Mouse (Mus musculus) midbrain, postnatal 0 days (tissue): Measurements from ENCODE around the gene Plekho2. TPM values are rescaled to one million over a fixed set of nuclear protein-coding genes. Genes with fewer than 3 reads are reported as not detected.
A peak's percentile ranks its signal among the peaks of the same experiment; 100 is the strongest.

Source experiments
- ATAC-seq: fragments of 200-750 bp; cut with Nextera tagmentation; 2 replicates; pipeline ENCODE4 v1.8.0; 2017; ENCODE audit warnings: moderate number of reproducible peaks, mild to moderate bottlenecking, moderate TSS enrichment, moderate library complexity; ENCODE audit not compliant: low FRiP score
- DNase-seq: peaks from one replicate; pipeline ENCODE4 v3.0.0-alpha.2; 2015; ENCODE audit warnings: low spot score
- H3K27ac ChIP-seq: fragments of 300-500 bp; sonication (generic); 2 replicates; pipeline ENCODE4 v1.5.1; 2014; ENCODE audit warnings: low read depth, mild to moderate bottlenecking, low read length, mixed read lengths
- H3K27me3 ChIP-seq: fragments of 300-500 bp; sonication (generic); 2 replicates; pipeline ENCODE4 v1.6.1; 2014; ENCODE audit warnings: low read length, control low read depth, mixed read lengths; ENCODE audit not compliant: insufficient read depth
- H3K36me3 ChIP-seq: fragments of 300-500 bp; sonication (generic); 2 replicates; pipeline ENCODE4 v1.6.1; 2014; ENCODE audit warnings: low read length, control low read depth, mixed read lengths; ENCODE audit not compliant: insufficient read depth
- H3K4me1 ChIP-seq: fragments of 300-500 bp; sonication (generic); 2 replicates; pipeline ENCODE4 v1.6.1; 2014; ENCODE audit warnings: mild to moderate bottlenecking, control low read depth, antibody characterized with exemption, low read length, mixed read lengths; ENCODE audit not compliant: insufficient read depth
- H3K4me2 ChIP-seq: fragments of 300-500 bp; sonication (generic); 2 replicates; pipeline ENCODE4 v1.6.1; 2014; ENCODE audit warnings: low read depth, mild to moderate bottlenecking, low read length, mixed read lengths; ENCODE audit not compliant: poor library complexity, severe bottlenecking
- H3K4me3 ChIP-seq: fragments of 300-500 bp; sonication (generic); 2 replicates; pipeline ENCODE4 v1.5.1; 2014; ENCODE audit warnings: low read depth, mild to moderate bottlenecking, low read length, moderate library complexity
- H3K9ac ChIP-seq: fragments of 300-500 bp; sonication (generic); replicated peaks from 2 replicates; pipeline ENCODE4 v1.6.1; 2014; ENCODE audit warnings: mild to moderate bottlenecking, low read length, moderate library complexity, mixed read lengths; ENCODE audit not compliant: poor library complexity, severe bottlenecking
- H3K9me3 ChIP-seq: fragments of 300-500 bp; sonication (generic); 2 replicates; pipeline ENCODE4 v1.6.1; 2016; ENCODE audit warnings: low read length, control low read depth
- CTCF ChIP-seq: IDR thresholded peaks from 2 replicates; pipeline ENCODE4 v1.5.1; 2016; ENCODE audit warnings: antibody characterized with exemption, mild to moderate bottlenecking
- WGBS: fragments of 180-500 bp; shearing (Covaris S2); extraction: QIAGEN DNeasy Blood & Tissue Kit; methylation state at CpG from one replicate; pipeline ENCODE4 v1.1.7; 2014; 5-methylcytosine and 5-hydroxymethylcytosine counted together
- polyA plus RNA-seq: library from polyadenylated mRNA; unstranded; fragments of >200 nt; fragmentation: Nextera tagmentation; extraction: Ambion mirVana; gene quantifications from 2 replicates; pipeline ENCODE4 v1.2.1, GENCODE M21; 2015
- total RNA-seq: library from RNA; depleted of rRNA; stranded (reverse); fragments of >200 nt; gene quantifications from 2 replicates; pipeline ENCODE4 v1.2.3, GENCODE M21; 2014; rRNA removed

The Plekho2 gene
- total and polyA plus RNA-seq, 2 experiments from 2014 or later = 3.1 to 9.0 TPM

DNA sequence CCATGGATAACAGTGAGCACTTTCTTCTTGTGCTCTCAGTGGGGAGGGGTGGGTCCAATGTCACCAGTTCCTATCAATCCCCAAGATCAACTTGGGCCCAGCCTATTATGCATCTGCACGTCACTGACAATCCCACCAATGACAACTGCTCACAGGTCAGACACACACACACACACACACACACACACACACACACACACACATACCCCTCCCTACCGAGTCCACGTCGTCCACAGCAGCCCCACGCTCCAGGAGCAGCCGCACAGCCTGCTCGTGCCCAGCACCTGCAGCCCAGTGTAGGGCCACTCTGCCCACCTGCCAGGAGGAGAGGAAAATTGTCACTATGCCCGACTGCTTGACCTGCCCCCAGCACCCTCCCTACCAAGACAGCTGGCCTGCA is 65.4 kb downstream of the Plekho2 start:
- no peaks in the 10 kb centered on the region for H3K27me3 ChIP-seq
- ATAC-seq = peak; percentile 28; the same call in 1 of the 2 replicates
- H3K4me3 ChIP-seq = no peak overlapping the region
- H3K4me1 ChIP-seq = no peaks in the 10 kb centered on the region
- TF ChIP-seq CTCF = no peak
- DNase-seq = peak; percentile 65
- no peaks in the 10 kb centered on the region for H3K36me3 ChIP-seq
- no peaks in the 10 kb centered on the region for H3K9me3 ChIP-seq
- no peak overlapping the region for H3K4me2 ChIP-seq
- no peak overlapping the region for H3K27ac ChIP-seq
- WGBS = 60% methylated on average over 8 of the region's 8 CpGs
- H3K9ac ChIP-seq = no peak overlapping the region

DNA sequence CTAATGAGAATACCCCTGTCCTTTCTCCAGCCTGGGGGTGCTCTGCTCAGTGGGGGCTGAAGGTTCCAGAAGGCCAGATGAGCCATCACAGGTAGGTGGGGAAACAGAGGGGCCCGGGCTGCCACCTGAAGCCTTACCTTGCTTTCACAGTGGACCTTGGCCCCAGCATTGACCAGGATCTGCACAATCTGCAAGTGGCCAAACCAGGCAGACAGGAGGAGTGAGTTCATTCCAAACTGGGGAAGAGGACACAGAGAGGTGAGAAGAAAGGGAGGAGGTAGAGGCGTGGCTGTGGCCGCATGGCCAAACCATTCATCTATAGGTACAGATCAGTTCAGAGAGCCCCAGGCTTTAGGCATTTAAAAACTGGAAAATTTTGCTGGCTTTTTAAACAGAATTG is 67.3 kb downstream of the Plekho2 start:
- no peak overlapping the region for H3K27ac ChIP-seq
- no peak overlapping the region for H3K9ac ChIP-seq
- no peaks in the 10 kb centered on the region for H3K27me3 ChIP-seq
- ATAC-seq = no peak
- DNase-seq = no peak
- H3K4me3 ChIP-seq = no peak overlapping the region
- no peaks in the 10 kb centered on the region for H3K36me3 ChIP-seq
- WGBS = 96% methylated on average over 3 of the region's 3 CpGs
- H3K9me3 ChIP-seq = no peaks in the 10 kb centered on the region
- no peak overlapping the region for H3K4me2 ChIP-seq
- H3K4me1 ChIP-seq = no peaks in the 10 kb centered on the region
- TF ChIP-seq CTCF = no peak

- no peak overlapping the region for H3K27ac ChIP-seq
- WGBS = 72% methylated on average over 7 of the region's 7 CpGs
- H3K9me3 ChIP-seq = no peaks in the 10 kb centered on the region
- H3K4me2 ChIP-seq = no peak overlapping the region
- ATAC-seq = no peak
- H3K36me3 ChIP-seq = no peaks in the 10 kb centered on the region
- H3K4me3 ChIP-seq = no peak overlapping the region
- H3K9ac ChIP-seq = no peak overlapping the region
- TF ChIP-seq CTCF = no peak
- no peak for DNase-seq
- no peaks in the 10 kb centered on the region for H3K4me1 ChIP-seq
- H3K27me3 ChIP-seq = no peaks in the 10 kb centered on the region
Measured at GRCm38 (mm10) chr9:65508449-65508848, 71.4 kb downstream of the Plekho2 start.

DNA sequence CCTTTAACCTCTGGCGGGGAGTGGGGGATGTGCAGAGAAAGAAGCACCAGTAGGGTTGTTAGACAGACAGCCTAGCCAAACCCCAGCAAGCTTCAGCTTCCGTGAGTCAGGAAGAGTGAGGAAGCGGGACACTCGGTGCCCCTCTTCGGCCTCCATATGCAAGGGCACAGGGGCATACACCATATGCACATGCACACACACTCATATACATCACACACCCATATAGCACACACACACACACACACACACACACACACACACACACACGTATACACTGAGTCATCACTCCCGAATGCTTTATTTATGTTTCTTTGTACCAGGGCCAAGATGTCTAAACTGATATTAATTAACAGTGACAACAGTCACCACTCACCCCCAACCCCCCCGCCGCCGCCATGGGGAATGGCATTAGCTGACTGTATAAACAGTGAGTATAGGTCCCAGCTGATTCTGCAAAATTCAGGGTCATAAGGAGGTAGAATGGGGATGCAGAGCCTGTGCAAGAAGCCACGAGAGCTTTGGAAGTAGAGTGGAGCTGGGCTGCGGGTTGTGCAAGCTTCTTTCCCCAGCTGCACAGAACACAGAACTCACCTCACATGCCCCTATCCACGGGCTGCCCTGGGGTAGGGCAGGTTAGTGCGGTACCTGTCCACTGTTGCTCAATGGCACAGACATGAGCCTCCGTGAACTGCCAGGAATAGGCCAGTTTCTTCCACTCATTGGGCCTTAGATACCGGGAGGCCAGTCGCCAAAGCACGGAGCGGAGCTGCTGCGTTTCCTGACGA is 76.9 kb downstream of the Plekho2 start:
- no peak for TF ChIP-seq CTCF
- Histone ChIP-seq H3K9me3 (no peaks in the 10 kb centered on the region), H3K4me2 (no peak overlapping the region), H3K4me1 (no peaks in the 10 kb centered on the region), H3K9ac (no peak overlapping the region), H3K27me3 (no peaks in the 10 kb centered on the region), H3K27ac (no peak overlapping the region), H3K36me3 (no peaks in the 10 kb centered on the region), H3K4me3 (no peak overlapping the region)
- WGBS = 83% methylated on average over 21 of the region's 21 CpGs
- DNase-seq (no peak), ATAC-seq (no peak)

Other genes starting within 250 kb of the Plekho2 start
- 16.4 and 23.4 TPM in 2 replicates for gene Pdcd7, start 233.9 kb downstream of the Plekho2 start, total RNA-seq
- gene Pdcd7, start 233.9 kb downstream of the Plekho2 start, polyA plus RNA-seq = 7.7 and 11.0 TPM in 2 replicates
- 7.6 and 10.1 TPM in 2 replicates for gene Ubap1l, start 219.0 kb downstream of the Plekho2 start, total RNA-seq
- gene Ubap1l, start 219.0 kb downstream of the Plekho2 start, polyA plus RNA-seq = 1.4 and 2.2 TPM in 2 replicates
- gene Kbtbd13, start 188.4 kb downstream of the Plekho2 start, total RNA-seq = 1.0 and 2.4 TPM in 2 replicates
- 0.65 and 0.74 TPM in 2 replicates for gene Kbtbd13, start 188.4 kb downstream of the Plekho2 start, polyA plus RNA-seq
- gene Rasl12, start 181.5 kb downstream of the Plekho2 start, total RNA-seq = 6.1 and 9.3 TPM in 2 replicates
- 4.3 and 4.8 TPM in 2 replicates for gene Rasl12, start 181.5 kb downstream of the Plekho2 start, polyA plus RNA-seq
- not detected in 2 replicates for gene Slc51b, start 157.1 kb downstream of the Plekho2 start, total RNA-seq
- gene Slc51b, start 157.1 kb downstream of the Plekho2 start, polyA plus RNA-seq = not detected in 2 replicates
- 19.7 and 21.0 TPM in 2 replicates for gene Mtfmt, start 144.3 kb downstream of the Plekho2 start, total RNA-seq
- 18.5 and 18.9 TPM in 2 replicates for gene Mtfmt, start 144.3 kb downstream of the Plekho2 start, polyA plus RNA-seq
- 79.3 and 80.1 TPM in 2 replicates for gene Spg21, start 119.1 kb downstream of the Plekho2 start, total RNA-seq
- gene Spg21, start 119.1 kb downstream of the Plekho2 start, polyA plus RNA-seq = 99.4 and 103 TPM in 2 replicates
- gene Ankdd1a, start 59.8 kb downstream of the Plekho2 start, total RNA-seq = 5.4 and 5.5 TPM in 2 replicates
- gene Ankdd1a, start 59.8 kb downstream of the Plekho2 start, polyA plus RNA-seq = 1.4 TPM in 2 replicates
- gene Pif1, start 7.1 kb upstream of the Plekho2 start, total RNA-seq = 0.99 and 2.2 TPM in 2 replicates
- gene Pif1, start 7.1 kb upstream of the Plekho2 start, polyA plus RNA-seq = 0.33 and 0.77 TPM in 2 replicates
- gene Rbpms2, start 49.6 kb upstream of the Plekho2 start, total RNA-seq = 3.1 and 5.8 TPM in 2 replicates
- gene Rbpms2, start 49.6 kb upstream of the Plekho2 start, polyA plus RNA-seq = 3.4 and 3.7 TPM in 2 replicates
- gene Oaz2, start 88.0 kb upstream of the Plekho2 start, total RNA-seq = 252 and 274 TPM in 2 replicates
- gene Oaz2, start 88.0 kb upstream of the Plekho2 start, polyA plus RNA-seq = 382 and 399 TPM in 2 replicates
- 11.2 and 11.8 TPM in 2 replicates for gene Zfp609, start 247.5 kb upstream of the Plekho2 start, total RNA-seq
- gene Zfp609, start 247.5 kb upstream of the Plekho2 start, polyA plus RNA-seq = 4.5 and 5.4 TPM in 2 replicates